Mouse (Mus musculus) limb, embryonic 15.5 days (tissue): ENCODE data around the gene Dtd1. TPM values are rescaled to one million over a fixed set of nuclear protein-coding genes. Genes with fewer than 3 reads are reported as not detected.
A peak's percentile ranks its signal among the peaks of the same experiment; 100 is the strongest.

Experiments
- ATAC-seq: fragments of 200-750 bp; cut with Nextera tagmentation; 2 replicates; pipeline ENCODE4 v1.8.0; 2017; ENCODE audit warnings: low read depth, moderate TSS enrichment; ENCODE audit not compliant: insufficient number of reproducible peaks, low FRiP score, low TSS enrichment
- H3K27ac ChIP-seq: fragments of 300-500 bp; sonication (generic); 2 replicates; pipeline ENCODE4 v1.5.1; 2015; ENCODE audit warnings: moderate library complexity, mild to moderate bottlenecking, inconsistent platforms
- H3K27me3 ChIP-seq: fragments of 300-500 bp; sonication (generic); 2 replicates; pipeline ENCODE4 v1.6.1; 2015; ENCODE audit warnings: inconsistent platforms
- H3K36me3 ChIP-seq: fragments of 300-500 bp; sonication (generic); 2 replicates; pipeline ENCODE4 v1.6.1; 2015; ENCODE audit warnings: inconsistent platforms
- H3K4me1 ChIP-seq: fragments of 300-500 bp; sonication (generic); 2 replicates; pipeline ENCODE4 v1.6.1; 2015; ENCODE audit warnings: inconsistent platforms
- H3K4me2 ChIP-seq: fragments of 300-500 bp; sonication (generic); 2 replicates; pipeline ENCODE4 v1.6.1; 2015; ENCODE audit warnings: mild to moderate bottlenecking, inconsistent platforms
- H3K4me3 ChIP-seq: fragments of 300-500 bp; sonication (generic); 2 replicates; pipeline ENCODE4 v1.5.1; 2015; ENCODE audit warnings: mild to moderate bottlenecking, inconsistent platforms
- H3K9ac ChIP-seq: fragments of 300-500 bp; sonication (generic); 2 replicates; pipeline ENCODE4 v1.6.1; 2015; ENCODE audit warnings: inconsistent platforms
- H3K9me3 ChIP-seq: fragments of 300-500 bp; sonication (generic); 2 replicates; pipeline ENCODE4 v1.6.1; 2016; ENCODE audit warnings: inconsistent platforms
- WGBS: fragments of 180-500 bp; shearing (Covaris S2); methylation state at CpG from one replicate; pipeline ENCODE4 v1.1.7; 2015; 5-methylcytosine and 5-hydroxymethylcytosine counted together
- polyA plus RNA-seq: library from polyadenylated mRNA; unstranded; fragments of >200 nt; fragmentation: Nextera tagmentation; extraction: Ambion mirVana; gene quantifications from 2 replicates; pipeline ENCODE4 v1.2.1, GENCODE M21; 2015

The Dtd1 gene
- polyA plus RNA-seq, 1 experiment from 2014 or later: 39.3 TPM

GRCm38 (mm10) chr2:144646360-144646759, 46.7 kb downstream of the Dtd1 start:
- H3K27me3 ChIP-seq: no peaks in the 10 kb centered on the region
- H3K36me3 ChIP-seq: no peaks in the 10 kb centered on the region
- H3K9ac ChIP-seq: no peak overlapping the region
- H3K9me3 ChIP-seq: no peaks in the 10 kb centered on the region
- no peak overlapping the region for H3K4me2 ChIP-seq
- H3K27ac ChIP-seq: no peak overlapping the region
- H3K4me3 ChIP-seq: no peak overlapping the region
- ATAC-seq: no peak
- WGBS: 44% methylated on average over 10 of the region's 10 CpGs
- no peaks in the 10 kb centered on the region; the same call in 1 of the 2 replicates for H3K4me1 ChIP-seq

- Histone ChIP-seq H3K9ac (no peak overlapping the region), H3K4me2 (no peak overlapping the region), H3K27ac (no peak overlapping the region), H3K9me3 (no peaks in the 10 kb centered on the region), H3K4me1 (no peaks in the 10 kb centered on the region), H3K27me3 (no peaks in the 10 kb centered on the region), H3K36me3 (no peaks in the 10 kb centered on the region), H3K4me3 (no peak overlapping the region)
- ATAC-seq: no peak
- 65% methylated on average over 4 of the region's 4 CpGs for WGBS
Observed at GRCm38 (mm10) chr2:144647151-144647550, 47.5 kb downstream of the Dtd1 start.

- no peak for ATAC-seq
- H3K9ac ChIP-seq: no peak overlapping the region
- 90% methylated on average over 1 of the region's 1 CpGs for WGBS
- no peak overlapping the region for H3K4me3 ChIP-seq
- H3K27ac ChIP-seq: no peak overlapping the region
- no peak overlapping the region for H3K4me2 ChIP-seq
- H3K9me3 ChIP-seq: no peaks in the 10 kb centered on the region
- no peaks in the 10 kb centered on the region for H3K36me3 ChIP-seq
- no peaks in the 10 kb centered on the region for H3K4me1 ChIP-seq
- H3K27me3 ChIP-seq: no peaks in the 10 kb centered on the region
Observed at GRCm38 (mm10) chr2:144649960-144650359, 50.3 kb downstream of the Dtd1 start.

- H3K27ac ChIP-seq: no peak overlapping the region
- H3K27me3 ChIP-seq: no peaks in the 10 kb centered on the region
- no peak for ATAC-seq
- whole genome bisulfite sequencing: 92% methylated on average over 4 of the region's 4 CpGs
- H3K4me3 ChIP-seq: no peak overlapping the region
- no peak overlapping the region for H3K9ac ChIP-seq
- H3K9me3 ChIP-seq: no peaks in the 10 kb centered on the region
- no peaks in the 10 kb centered on the region for H3K4me1 ChIP-seq
- H3K4me2 ChIP-seq: no peak overlapping the region
- no peaks in the 10 kb centered on the region for H3K36me3 ChIP-seq
Observed at GRCm38 (mm10) chr2:144652841-144653240, 53.1 kb downstream of the Dtd1 start.

- Histone ChIP-seq H3K4me3 (no peak overlapping the region), H3K9me3 (no peaks in the 10 kb centered on the region), H3K4me2 (no peak overlapping the region), H3K36me3 (no peaks in the 10 kb centered on the region), H3K9ac (no peak overlapping the region), H3K4me1 (no peaks in the 10 kb centered on the region), H3K27ac (no peak overlapping the region), H3K27me3 (no peaks in the 10 kb centered on the region)
- 84% methylated on average over 3 of the region's 3 CpGs for WGBS
- ATAC-seq: no peak
Observed at GRCm38 (mm10) chr2:144655307-144655706, 55.6 kb downstream of the Dtd1 start.

- Histone ChIP-seq H3K36me3 (no peaks in the 10 kb centered on the region), H3K4me1 (peaks cover 5% of the 10 kb centered on the region; the same call in 1 of the 2 replicates), H3K4me2 (no peak overlapping the region), H3K9me3 (no peaks in the 10 kb centered on the region), H3K27ac (no peak overlapping the region), H3K4me3 (no peak overlapping the region), H3K27me3 (no peaks in the 10 kb centered on the region), H3K9ac (no peak overlapping the region)
- WGBS: 80% methylated on average over 4 of the region's 4 CpGs
- ATAC-seq: no peak
Observed at GRCm38 (mm10) chr2:144668507-144668906, 68.8 kb downstream of the Dtd1 start.

GRCm38 (mm10) chr2:144670289-144670930, 70.7 kb downstream of the Dtd1 start:
- Histone ChIP-seq H3K36me3 (no peaks in the 10 kb centered on the region), H3K4me3 (no peak overlapping the region), H3K4me2 (no peak overlapping the region), H3K27ac (no peak overlapping the region), H3K9ac (no peak overlapping the region), H3K27me3 (no peaks in the 10 kb centered on the region), H3K9me3 (no peaks in the 10 kb centered on the region), H3K4me1 (peaks cover 5% of the 10 kb centered on the region; the same call in 1 of the 2 replicates)
- WGBS: 82% methylated on average over 5 of the region's 5 CpGs
- ATAC-seq: no peak

- peaks cover 21% of the 10 kb centered on the region for H3K4me1 ChIP-seq
- H3K27me3 ChIP-seq: no peaks in the 10 kb centered on the region
- no peak overlapping the region for H3K4me3 ChIP-seq
- no peak for ATAC-seq
- no peak overlapping the region; the same call in 1 of the 2 replicates for H3K27ac ChIP-seq
- no peak overlapping the region for H3K9ac ChIP-seq
- no peak overlapping the region for H3K4me2 ChIP-seq
- no peaks in the 10 kb centered on the region for H3K36me3 ChIP-seq
- H3K9me3 ChIP-seq: no peaks in the 10 kb centered on the region
- WGBS: 59% methylated on average over 5 of the region's 5 CpGs
Observed at GRCm38 (mm10) chr2:144672397-144672796, 72.7 kb downstream of the Dtd1 start.

GRCm38 (mm10) chr2:144676546-144677228, 77.0 kb downstream of the Dtd1 start:
- Histone ChIP-seq H3K27me3 (0 out of 2 replicates have a peak, but pooled peaks cover 2% of the 10 kb centered on the region), H3K4me2 (peak overlapping the region; percentile 23; the same call in 1 of the 2 replicates), H3K4me3 (no peak overlapping the region), H3K9ac (no peak overlapping the region), H3K27ac (no peak overlapping the region), H3K36me3 (no peaks in the 10 kb centered on the region), H3K4me1 (peaks cover 37% of the 10 kb centered on the region), H3K9me3 (no peaks in the 10 kb centered on the region)
- 19% methylated on average over 13 of the region's 13 CpGs for WGBS
- ATAC-seq: 0 out of 2 replicates have a peak, but pooled peaks have one; percentile 6

GRCm38 (mm10) chr2:144677229-144677571, 77.5 kb downstream of the Dtd1 start:
- H3K4me2 ChIP-seq: no peak overlapping the region
- peaks cover 37% of the 10 kb centered on the region for H3K4me1 ChIP-seq
- H3K27ac ChIP-seq: no peak overlapping the region
- no peaks in the 10 kb centered on the region for H3K36me3 ChIP-seq
- no peaks in the 10 kb centered on the region for H3K9me3 ChIP-seq
- H3K4me3 ChIP-seq: no peak overlapping the region
- no peak for ATAC-seq
- 43% methylated on average over 2 of the region's 2 CpGs for WGBS
- 0 out of 2 replicates have a peak, but pooled peaks cover 2% of the 10 kb centered on the region for H3K27me3 ChIP-seq
- H3K9ac ChIP-seq: no peak overlapping the region

GRCm38 (mm10) chr2:144678779-144679178, 79.1 kb downstream of the Dtd1 start:
- WGBS: 45% methylated on average over 6 of the region's 6 CpGs
- H3K27me3 ChIP-seq: 0 out of 2 replicates have a peak, but pooled peaks cover 2% of the 10 kb centered on the region
- H3K27ac ChIP-seq: peak overlapping the region; percentile 33; the same call in 1 of the 2 replicates
- peaks cover 37% of the 10 kb centered on the region for H3K4me1 ChIP-seq
- H3K9me3 ChIP-seq: no peaks in the 10 kb centered on the region
- H3K9ac ChIP-seq: no peak overlapping the region
- ATAC-seq: no peak
- H3K4me2 ChIP-seq: no peak overlapping the region
- H3K4me3 ChIP-seq: no peak overlapping the region
- H3K36me3 ChIP-seq: no peaks in the 10 kb centered on the region

GRCm38 (mm10) chr2:144679394-144679793, 79.7 kb downstream of the Dtd1 start:
- Histone ChIP-seq H3K4me3 (no peak overlapping the region), H3K36me3 (no peaks in the 10 kb centered on the region), H3K4me2 (no peak overlapping the region), H3K4me1 (peaks cover 43% of the 10 kb centered on the region), H3K9me3 (no peaks in the 10 kb centered on the region), H3K27me3 (0 out of 2 replicates have a peak, but pooled peaks cover 2% of the 10 kb centered on the region), H3K9ac (no peak overlapping the region), H3K27ac (no peak overlapping the region)
- ATAC-seq: no peak
- 28% methylated on average over 3 of the region's 3 CpGs for WGBS
